Mouse (Mus musculus): ENCODE measurements around the gene Pigs. TPM values are rescaled to one million over a fixed set of nuclear protein-coding genes. Genes with fewer than 3 reads are reported as not detected.

The Pigs gene
- polyA plus RNA-seq, 2 experiments, result 19.6 to 23.5 TPM

DNA sequence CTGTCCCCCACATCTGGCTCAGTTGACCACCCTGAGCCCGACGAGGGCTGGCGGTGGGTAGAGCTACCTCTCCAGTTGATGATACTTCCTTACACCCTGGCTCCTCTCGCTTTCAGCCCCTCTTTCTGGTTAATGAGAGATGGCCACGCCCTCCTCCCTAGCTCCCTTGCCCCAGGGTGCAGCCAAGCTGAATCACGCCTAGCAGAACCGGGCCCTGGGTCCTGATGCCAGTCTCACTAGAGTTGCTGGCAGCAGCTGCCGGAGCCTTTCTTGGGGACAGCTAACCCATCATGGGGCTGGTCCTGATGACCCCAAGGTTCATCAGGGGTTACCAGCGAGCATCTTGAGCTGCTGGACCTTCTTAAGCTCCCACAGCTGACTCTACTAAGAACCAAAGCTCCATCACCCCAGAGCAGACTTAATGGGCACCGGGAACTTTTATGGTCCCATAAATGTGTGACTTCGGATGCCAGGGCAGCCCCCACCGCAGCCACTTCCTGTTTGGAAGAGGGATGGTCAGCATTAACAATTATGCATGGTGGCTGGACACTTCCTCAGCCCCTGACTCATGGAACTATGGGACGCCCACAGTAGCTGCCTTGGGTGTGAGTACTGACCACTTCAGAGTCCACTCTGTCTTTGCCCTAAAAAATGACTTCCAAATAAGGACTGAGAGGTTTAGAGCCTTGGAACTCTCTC lies 35.2 kb downstream of the Pigs start:
- TF ChIP-seq EP300 (IDR thresholded peaks at IDR 0.05; ENCODE audit: low read depth), result no peak
- TF ChIP-seq CTCF (IDR thresholded peaks at IDR 0.05; ENCODE audit: low read depth), result no peak
- DNase-seq (ENCODE audit: low read depth in 3 of 3, low spot score in 3 of 3) (no peak), ATAC-seq (ENCODE audit: insufficient read depth) (no peak)
- no peak overlapping the region for H3K9ac ChIP-seq (replicated peaks)
- H3K27me3 ChIP-seq (ENCODE audit: control insufficient read depth, insufficient read depth, low read length), result no peaks in the 10 kb centered on the region
- no peaks in the 10 kb centered on the region for H3K36me3 ChIP-seq (replicated peaks; ENCODE audit: control insufficient read depth, insufficient read depth, low read depth)
- 51% methylated on average over 13 of the region's 13 CpGs for WGBS (ENCODE audit: insufficient replicate concordance)
- H3K9me3 ChIP-seq (ENCODE audit: control insufficient read depth, low read length), result no peaks in the 10 kb centered on the region
- H3K4me3 ChIP-seq (ENCODE audit: insufficient read depth in 1 of 2, low read depth in 2 of 2, low read length in 2 of 2), result no peak overlapping the region
- H3K4me1 ChIP-seq (replicated peaks; ENCODE audit: control insufficient read depth in 2 of 2, insufficient read depth in 2 of 2, low read length in 1 of 2), result peaks cover 0 to 2% of the 10 kb centered on the region in 2 experiments; a peak in 1 of 4 replicates
- no peak overlapping the region for H3K4me2 ChIP-seq (ENCODE audit: low read depth)
- H3K27ac ChIP-seq, result no peak overlapping the region

DNA sequence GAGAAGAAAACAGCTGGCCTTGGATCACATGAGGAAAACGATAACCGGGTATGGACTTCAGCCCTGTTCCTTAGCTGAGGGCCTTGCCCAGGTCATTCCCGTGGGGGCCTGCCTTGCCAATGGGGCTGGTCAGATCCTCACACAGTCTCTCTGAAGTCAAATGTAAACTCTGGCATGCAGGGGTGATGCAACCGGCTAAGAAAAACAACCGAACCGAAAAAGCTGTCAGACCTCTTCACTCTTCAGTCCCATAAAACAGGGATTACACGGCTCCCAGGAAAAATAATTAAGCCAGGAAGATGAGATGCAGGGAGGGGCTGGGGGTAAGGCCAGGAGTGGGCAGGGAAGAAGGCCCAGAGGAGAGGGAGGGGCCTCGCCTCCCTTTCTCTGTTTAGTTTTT lies 35.9 kb downstream of the Pigs start:
- Histone ChIP-seq H3K9ac (replicated peaks) (no peak overlapping the region), H3K36me3 (replicated peaks; ENCODE audit: control insufficient read depth, insufficient read depth, low read depth) (no peaks in the 10 kb centered on the region), H3K4me1 (replicated peaks; ENCODE audit: control insufficient read depth in 2 of 2, insufficient read depth in 2 of 2, low read length in 1 of 2) (peaks cover 0 to 2% of the 10 kb centered on the region in 2 experiments; a peak in 1 of 4 replicates), H3K4me3 (ENCODE audit: insufficient read depth in 1 of 2, low read depth in 2 of 2, low read length in 2 of 2) (no peak overlapping the region), H3K9me3 (ENCODE audit: control insufficient read depth, low read length) (no peaks in the 10 kb centered on the region), H3K4me2 (ENCODE audit: low read depth) (no peak overlapping the region), H3K27ac (no peak overlapping the region), H3K27me3 (ENCODE audit: control insufficient read depth, insufficient read depth, low read length) (no peaks in the 10 kb centered on the region)
- no peak for TF ChIP-seq CTCF (IDR thresholded peaks at IDR 0.05; ENCODE audit: low read depth)
- TF ChIP-seq EP300 (IDR thresholded peaks at IDR 0.05; ENCODE audit: low read depth), result no peak
- DNase-seq (ENCODE audit: low read depth in 3 of 3, low spot score in 3 of 3), result no peak
- no peak for ATAC-seq (ENCODE audit: insufficient read depth)
- 45% methylated on average over 8 of the region's 8 CpGs for whole genome bisulfite sequencing (ENCODE audit: insufficient replicate concordance)

GRCm38 (mm10) chr11:78367456-78368225 lies 39.4 kb downstream of the Pigs start:
- H3K27me3 ChIP-seq (ENCODE audit: control insufficient read depth, insufficient read depth, low read length), result no peaks in the 10 kb centered on the region
- DNase-seq (ENCODE audit: low read depth in 3 of 3, low spot score in 3 of 3) (no peak), ATAC-seq (ENCODE audit: insufficient read depth) (no peak)
- no peaks in the 10 kb centered on the region for H3K4me1 ChIP-seq (replicated peaks; ENCODE audit: control insufficient read depth in 2 of 2, insufficient read depth in 2 of 2, low read length in 1 of 2)
- H3K36me3 ChIP-seq (replicated peaks; ENCODE audit: control insufficient read depth, insufficient read depth, low read depth), result no peaks in the 10 kb centered on the region
- H3K4me2 ChIP-seq (ENCODE audit: low read depth), result no peak overlapping the region
- no peak overlapping the region for H3K27ac ChIP-seq
- 77% methylated on average over 15 of the region's 15 CpGs for WGBS (ENCODE audit: insufficient replicate concordance)
- no peaks in the 10 kb centered on the region for H3K9me3 ChIP-seq (ENCODE audit: control insufficient read depth, low read length)
- TF ChIP-seq CTCF (IDR thresholded peaks at IDR 0.05; ENCODE audit: low read depth), result no peak
- no peak for TF ChIP-seq EP300 (IDR thresholded peaks at IDR 0.05; ENCODE audit: low read depth)
- H3K9ac ChIP-seq (replicated peaks), result no peak overlapping the region
- no peak overlapping the region for H3K4me3 ChIP-seq (ENCODE audit: insufficient read depth in 1 of 2, low read depth in 2 of 2, low read length in 2 of 2)

DNA sequence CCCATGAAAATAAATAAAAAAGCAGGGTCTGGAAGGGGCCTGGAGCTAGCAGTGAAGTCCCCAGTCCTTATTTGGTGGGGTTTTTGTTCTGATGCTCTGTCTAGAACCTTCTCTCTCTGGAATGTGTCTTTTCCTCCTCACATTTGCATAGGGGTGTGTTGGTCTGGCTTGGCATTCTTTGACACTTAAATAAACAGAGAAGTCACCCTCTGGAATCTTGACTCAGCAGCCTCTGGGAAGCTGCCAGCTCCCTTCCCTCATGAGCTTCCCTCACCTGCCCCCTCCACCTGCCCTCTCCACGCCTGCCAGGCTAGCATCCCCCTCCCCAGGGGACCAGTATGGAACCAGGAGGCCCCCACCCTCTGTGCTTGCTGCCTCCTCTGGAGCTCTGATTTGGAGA lies 42.2 kb downstream of the Pigs start:
- no peak overlapping the region for H3K27ac ChIP-seq
- no peak overlapping the region for H3K4me3 ChIP-seq (ENCODE audit: insufficient read depth in 1 of 2, low read depth in 2 of 2, low read length in 2 of 2)
- H3K9ac ChIP-seq (replicated peaks), result no peak overlapping the region
- ATAC-seq (ENCODE audit: insufficient read depth), result no peak
- WGBS (ENCODE audit: insufficient replicate concordance), result 26% methylated on average over 1 of the region's 1 CpGs
- no peak for TF ChIP-seq CTCF (IDR thresholded peaks at IDR 0.05; ENCODE audit: low read depth)
- TF ChIP-seq EP300 (IDR thresholded peaks at IDR 0.05; ENCODE audit: low read depth), result no peak
- H3K4me1 ChIP-seq (replicated peaks; ENCODE audit: control insufficient read depth in 2 of 2, insufficient read depth in 2 of 2, low read length in 1 of 2), result no peaks in the 10 kb centered on the region
- H3K9me3 ChIP-seq (ENCODE audit: control insufficient read depth, low read length), result no peaks in the 10 kb centered on the region
- H3K4me2 ChIP-seq (ENCODE audit: low read depth), result no peak overlapping the region
- DNase-seq (ENCODE audit: low read depth in 3 of 3, low spot score in 3 of 3), result no peak
- no peaks in the 10 kb centered on the region for H3K27me3 ChIP-seq (ENCODE audit: control insufficient read depth, insufficient read depth, low read length)
- H3K36me3 ChIP-seq (replicated peaks; ENCODE audit: control insufficient read depth, insufficient read depth, low read depth), result no peaks in the 10 kb centered on the region

DNA sequence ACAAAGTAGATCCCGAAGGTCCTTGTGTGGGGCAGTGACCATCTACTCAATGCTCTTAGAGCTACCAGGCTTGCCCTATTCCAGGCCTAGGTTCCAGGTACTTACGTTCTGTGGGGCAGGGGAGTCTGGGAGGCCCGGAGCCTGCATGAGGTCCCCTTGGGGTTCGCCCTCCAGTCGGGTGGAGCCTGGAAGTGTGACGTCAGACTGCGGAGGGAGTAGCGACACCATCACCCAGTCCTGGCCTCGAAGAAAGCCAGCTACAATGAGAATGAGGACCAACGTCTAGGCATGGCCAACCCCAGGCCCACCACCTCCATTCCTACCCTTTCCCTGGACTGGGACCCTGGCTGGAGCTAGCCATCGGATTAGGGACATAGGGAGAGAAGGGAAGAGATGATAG lies 43.5 kb downstream of the Pigs start:
- Histone ChIP-seq H3K9me3 (ENCODE audit: control insufficient read depth, low read length) (no peaks in the 10 kb centered on the region), H3K27ac (no peak overlapping the region), H3K36me3 (replicated peaks; ENCODE audit: control insufficient read depth, insufficient read depth, low read depth) (no peaks in the 10 kb centered on the region), H3K4me1 (replicated peaks; ENCODE audit: control insufficient read depth in 2 of 2, insufficient read depth in 2 of 2, low read length in 1 of 2) (no peaks in the 10 kb centered on the region; a peak in 1 of 4 replicates), H3K4me2 (ENCODE audit: low read depth) (no peak overlapping the region), H3K9ac (replicated peaks) (no peak overlapping the region), H3K4me3 (ENCODE audit: insufficient read depth in 1 of 2, low read depth in 2 of 2, low read length in 2 of 2) (no peak overlapping the region), H3K27me3 (ENCODE audit: control insufficient read depth, insufficient read depth, low read length) (no peaks in the 10 kb centered on the region)
- WGBS (ENCODE audit: insufficient replicate concordance), result 72% methylated on average over 11 of the region's 11 CpGs
- DNase-seq (ENCODE audit: low read depth in 3 of 3, low spot score in 3 of 3) (no peak), ATAC-seq (ENCODE audit: insufficient read depth) (no peak)
- TF ChIP-seq EP300 (IDR thresholded peaks at IDR 0.05; ENCODE audit: low read depth) (no peak), CTCF (IDR thresholded peaks at IDR 0.05; ENCODE audit: low read depth) (no peak)

Data from liver, embryonic 14.5 days (tissue).